Mouse (Mus musculus): ENCODE measurements at regions not wholly inside any gene's neighbourhood (a gene's known extent, or its start where the extent isn't known, plus 50 kb on each side); places are given as distances from the start of the nearest gene placed in this dataset.

- no peak for DNase-seq (ENCODE audit: low spot score in 2 of 2)
Measured at GRCm38 (mm10) chr14:9389180-9389579, 723.1 kb upstream of the 4930452B06Rik start.

All from layer of hippocampus, postnatal 14 days (tissue).